Mouse (Mus musculus) heart, embryonic 12.5 days (tissue): ENCODE results near the gene Mast4. TPM values are rescaled to one million over a fixed set of nuclear protein-coding genes. Genes with fewer than 3 reads are reported as not detected.

Source experiments
- ATAC-seq: fragments of 200-750 bp; cut with Nextera tagmentation; 2 replicates; pipeline ENCODE4 v1.8.0; 2017; ENCODE audit warnings: moderate TSS enrichment, moderate library complexity; ENCODE audit not compliant: insufficient number of reproducible peaks, low FRiP score
- H3K27ac ChIP-seq: fragments of 300-500 bp; sonication (generic); 2 replicates; pipeline ENCODE4 v1.5.1; 2016; ENCODE audit warnings: mild to moderate bottlenecking, moderate library complexity; ENCODE audit not compliant: poor library complexity, severe bottlenecking
- H3K27me3 ChIP-seq: fragments of 300-500 bp; sonication (generic); replicated peaks from 2 replicates; pipeline ENCODE4 v1.6.1; 2016; ENCODE audit warnings: mild to moderate bottlenecking, moderate library complexity
- H3K36me3 ChIP-seq: fragments of 300-500 bp; sonication (generic); 2 replicates; pipeline ENCODE4 v1.6.1; 2016; ENCODE audit warnings: mild to moderate bottlenecking, moderate library complexity
- H3K4me1 ChIP-seq: fragments of 300-500 bp; sonication (generic); replicated peaks from 2 replicates; pipeline ENCODE4 v1.6.1; 2016; ENCODE audit warnings: mild to moderate bottlenecking
- H3K4me2 ChIP-seq: fragments of 300-500 bp; sonication (generic); 2 replicates; pipeline ENCODE4 v1.6.1; 2016; ENCODE audit warnings: mild to moderate bottlenecking, moderate library complexity
- H3K4me3 ChIP-seq: fragments of 300-500 bp; sonication (generic); 2 replicates; pipeline ENCODE4 v1.5.1; 2016; ENCODE audit warnings: mild to moderate bottlenecking
- H3K9ac ChIP-seq: fragments of 300-500 bp; sonication (generic); 2 replicates; pipeline ENCODE4 v1.6.1; 2016; ENCODE audit warnings: mild to moderate bottlenecking, moderate library complexity
- H3K9me3 ChIP-seq: fragments of 300-500 bp; sonication (generic); replicated peaks from 2 replicates; pipeline ENCODE4 v1.6.1; 2016; ENCODE audit warnings: mild to moderate bottlenecking, moderate library complexity
- WGBS: fragments of 180-500 bp; shearing (Covaris S2); methylation state at CpG from one replicate; pipeline ENCODE4 v1.1.7; 2016; 5-methylcytosine and 5-hydroxymethylcytosine counted together
- polyA plus RNA-seq: library from polyadenylated mRNA; unstranded; fragments of >200 nt; fragmentation: Nextera tagmentation; extraction: Ambion mirVana; gene quantifications from 2 replicates; pipeline ENCODE4 v1.2.1, GENCODE M21; 2016

The Mast4 gene
- polyA plus RNA-seq, 1 experiment from 2014 or later = 52.1 TPM

DNA sequence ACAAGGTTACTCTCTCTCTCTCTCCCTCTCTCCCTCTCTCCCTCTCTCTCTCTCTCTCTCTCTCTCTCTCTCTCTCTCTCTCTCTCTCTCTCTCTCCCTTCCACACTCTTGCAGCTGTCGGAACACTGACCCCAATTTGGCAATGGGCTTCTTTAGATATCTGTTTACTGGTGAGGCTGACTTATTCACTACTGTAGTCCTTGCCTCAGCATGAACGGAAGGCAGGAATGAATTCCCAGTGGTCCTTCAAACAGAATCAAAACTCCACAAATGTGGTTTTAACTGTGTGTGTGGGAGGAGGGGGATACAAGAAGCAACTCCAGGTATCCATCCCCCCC lies 434.2 kb downstream of the Mast4 start:
- Histone ChIP-seq H3K36me3 (no peaks in the 10 kb centered on the region), H3K9ac (no peak overlapping the region), H3K9me3 (no peaks in the 10 kb centered on the region), H3K4me3 (no peak overlapping the region), H3K27me3 (no peaks in the 10 kb centered on the region), H3K4me1 (peaks cover 68% of the 10 kb centered on the region), H3K4me2 (no peak overlapping the region), H3K27ac (no peak overlapping the region)
- ATAC-seq = no peak
- WGBS = 38% methylated on average over 2 of the region's 2 CpGs

DNA sequence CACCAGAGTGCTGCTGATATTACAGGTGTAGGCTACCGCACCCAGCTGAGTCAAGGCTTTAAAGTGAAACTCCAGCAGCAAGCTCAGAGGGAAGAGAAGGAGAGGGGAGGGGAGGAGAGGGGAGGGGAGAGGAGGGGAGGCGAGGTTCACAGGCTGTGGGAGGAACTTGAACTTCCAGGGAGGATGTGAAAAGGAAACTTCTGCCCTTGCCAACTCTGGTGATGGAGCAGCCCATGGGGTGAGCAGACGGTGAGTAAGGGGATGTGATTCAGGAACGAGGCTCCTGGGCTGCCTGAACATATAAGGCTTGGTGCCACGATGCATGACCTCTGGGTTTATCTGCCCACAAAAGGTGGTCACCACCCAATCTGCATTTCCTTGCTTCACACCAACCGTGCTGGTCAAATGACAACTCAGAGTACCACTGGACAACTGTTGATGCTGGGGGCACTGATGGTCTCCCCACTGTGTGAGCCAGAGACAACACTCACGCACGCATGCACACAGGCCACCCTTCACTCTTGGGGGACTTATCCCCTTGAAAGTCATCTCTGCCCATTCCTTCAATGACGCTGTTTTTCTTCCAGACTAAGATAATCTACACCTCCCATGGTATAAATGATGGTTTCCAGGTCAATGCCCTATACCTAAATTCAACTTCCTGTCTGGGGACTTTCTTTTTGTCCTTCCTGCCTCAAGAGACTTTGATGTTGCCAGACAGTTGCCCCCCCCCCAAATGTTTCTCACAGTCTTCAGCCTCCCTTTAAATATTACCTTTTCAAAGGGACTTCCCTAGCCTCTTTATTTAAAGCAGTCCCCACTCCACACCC lies 434.8 kb downstream of the Mast4 start:
- 0 out of 2 replicates have a peak, but pooled peaks have one; percentile 37 for ATAC-seq
- peak overlapping the region; percentile 8; the same call in 1 of the 2 replicates for H3K4me2 ChIP-seq
- no peak overlapping the region for H3K4me3 ChIP-seq
- H3K36me3 ChIP-seq = no peaks in the 10 kb centered on the region
- WGBS = 55% methylated on average over 9 of the region's 9 CpGs
- H3K27ac ChIP-seq = peak overlapping the region; percentile 75
- H3K27me3 ChIP-seq = no peaks in the 10 kb centered on the region
- H3K9me3 ChIP-seq = no peaks in the 10 kb centered on the region
- H3K4me1 ChIP-seq = peaks cover 73% of the 10 kb centered on the region
- no peak overlapping the region for H3K9ac ChIP-seq

DNA sequence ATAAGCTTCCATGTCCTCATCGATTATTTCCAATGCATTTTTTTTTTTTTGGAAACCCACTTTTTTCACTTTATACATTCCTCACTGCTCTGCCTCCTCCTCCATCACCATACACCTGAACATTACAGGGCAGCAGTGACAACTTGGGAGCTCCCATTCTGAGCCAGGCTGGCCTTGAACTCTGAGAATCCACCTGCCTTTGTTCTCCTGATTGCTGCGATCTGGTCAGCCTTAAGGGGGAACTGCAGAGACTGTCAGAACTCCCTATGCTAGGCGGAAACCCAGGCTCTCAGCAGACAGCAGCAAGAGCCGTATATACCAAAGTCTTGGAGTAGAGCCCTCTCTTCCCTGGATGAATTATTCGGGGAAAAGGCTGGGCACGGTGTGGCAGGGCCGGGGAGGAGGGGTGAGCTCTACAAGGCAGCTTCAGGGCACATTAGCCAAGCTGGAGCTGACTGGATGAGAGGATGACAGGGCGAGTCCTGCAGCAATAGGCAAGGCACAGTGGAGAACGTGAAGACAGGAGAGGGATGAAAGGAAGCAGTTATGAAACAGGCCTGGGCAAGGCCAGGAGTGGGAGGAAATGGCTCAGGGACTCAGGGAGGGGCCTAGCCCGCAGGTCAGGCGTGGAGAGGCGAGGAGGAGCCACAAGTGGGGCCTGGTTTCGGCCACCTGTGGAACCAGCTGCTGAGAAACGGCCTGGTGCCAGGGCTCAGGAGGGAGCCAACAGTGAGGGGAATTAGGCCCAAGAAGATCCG lies 435.7 kb downstream of the Mast4 start:
- no peaks in the 10 kb centered on the region for H3K27me3 ChIP-seq
- H3K27ac ChIP-seq = peak overlapping the region; percentile 75
- peak overlapping the region; percentile 25; the same call in 1 of the 2 replicates for H3K9ac ChIP-seq
- ATAC-seq = no peak
- H3K4me3 ChIP-seq = no peak overlapping the region
- 40% methylated on average over 15 of the region's 15 CpGs for WGBS
- H3K4me2 ChIP-seq = peak overlapping the region; percentile 8; the same call in 1 of the 2 replicates
- no peaks in the 10 kb centered on the region for H3K36me3 ChIP-seq
- H3K4me1 ChIP-seq = peaks cover 70% of the 10 kb centered on the region
- H3K9me3 ChIP-seq = no peaks in the 10 kb centered on the region

- H3K4me3 ChIP-seq = no peak overlapping the region
- no peaks in the 10 kb centered on the region for H3K36me3 ChIP-seq
- H3K4me2 ChIP-seq = no peak overlapping the region
- no peaks in the 10 kb centered on the region for H3K27me3 ChIP-seq
- ATAC-seq = no peak
- H3K27ac ChIP-seq = no peak overlapping the region
- no peaks in the 10 kb centered on the region for H3K9me3 ChIP-seq
- H3K9ac ChIP-seq = no peak overlapping the region
- peaks cover 68% of the 10 kb centered on the region for H3K4me1 ChIP-seq
These were observed 438.0 kb downstream of the Mast4 start for GRCm38 (mm10) chr13:102896322-102896721.

- H3K9ac ChIP-seq = no peak overlapping the region
- no peak for ATAC-seq
- peaks cover 64% of the 10 kb centered on the region for H3K4me1 ChIP-seq
- no peaks in the 10 kb centered on the region for H3K9me3 ChIP-seq
- no peak overlapping the region for H3K27ac ChIP-seq
- H3K27me3 ChIP-seq = no peaks in the 10 kb centered on the region
- no peak overlapping the region for H3K4me2 ChIP-seq
- H3K4me3 ChIP-seq = no peak overlapping the region
- 81% methylated on average over 6 of the region's 6 CpGs for WGBS
- H3K36me3 ChIP-seq = no peaks in the 10 kb centered on the region
These were observed 438.4 kb downstream of the Mast4 start for GRCm38 (mm10) chr13:102895894-102896293.

DNA sequence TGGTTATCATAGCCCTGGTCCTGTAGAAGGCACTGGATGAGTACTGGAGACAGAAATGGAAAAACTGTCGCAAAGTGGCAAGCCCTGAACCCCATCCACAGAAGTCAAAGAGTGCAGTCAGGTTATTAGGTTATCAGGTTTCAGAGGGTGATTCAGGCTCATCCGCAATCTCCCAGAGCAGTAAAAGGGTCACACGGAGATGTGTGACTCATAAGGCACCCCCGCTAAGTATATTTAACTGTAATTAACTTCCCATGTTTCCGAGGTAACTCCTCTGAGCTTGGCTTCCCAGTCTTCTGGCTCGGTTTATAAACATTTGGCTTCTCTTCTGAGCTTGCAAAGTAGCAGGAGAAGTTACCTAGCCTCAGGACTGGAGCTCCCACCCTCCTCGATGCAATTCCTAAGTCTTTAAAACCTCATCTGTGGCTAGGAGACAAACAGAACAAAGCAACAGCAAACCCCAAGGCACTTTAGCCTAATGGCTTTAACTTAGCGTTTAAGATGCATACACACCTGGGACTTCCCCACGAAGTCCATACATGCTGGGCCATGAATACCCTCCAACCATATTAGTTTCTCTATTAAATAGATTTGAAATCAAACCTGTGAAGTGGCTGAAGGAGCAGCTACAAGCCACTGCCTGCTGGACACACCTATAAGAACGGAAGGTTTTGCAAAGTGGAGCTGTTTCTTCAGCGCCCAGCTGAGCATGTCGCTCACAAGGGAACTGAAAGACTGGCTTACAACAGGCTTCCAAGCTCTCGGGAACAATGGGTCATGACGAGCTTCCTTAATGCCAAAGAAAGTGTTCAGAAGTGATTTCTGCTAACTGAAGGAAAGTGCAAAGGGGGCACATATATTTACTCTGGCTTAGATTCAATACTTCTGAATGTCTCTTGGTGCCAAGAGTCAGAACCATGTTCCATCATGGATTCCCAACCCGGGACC lies 439.7 kb downstream of the Mast4 start:
- no peak overlapping the region for H3K9ac ChIP-seq

DNA sequence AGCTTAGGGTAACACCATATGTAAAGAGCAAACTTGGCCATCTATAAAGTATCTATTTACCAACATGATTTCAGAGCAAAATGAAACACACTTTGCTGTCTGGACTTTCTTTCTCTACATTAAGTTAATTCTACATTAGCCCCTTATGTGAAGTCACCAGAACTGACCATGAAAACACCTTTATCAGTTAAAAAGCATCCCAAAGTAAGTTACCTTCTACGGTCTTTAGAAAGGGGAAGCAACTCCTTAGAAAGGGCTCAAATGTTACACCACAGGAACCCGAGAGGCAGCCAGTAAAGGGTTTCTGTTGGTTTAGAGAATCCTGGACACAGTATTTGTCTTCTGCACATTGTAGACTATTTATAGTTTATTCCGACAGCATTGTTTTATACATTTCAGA lies 441.5 kb downstream of the Mast4 start:
- no peak overlapping the region for H3K4me2 ChIP-seq
- no peaks in the 10 kb centered on the region for H3K27me3 ChIP-seq
- no peak overlapping the region for H3K9ac ChIP-seq
- H3K36me3 ChIP-seq = no peaks in the 10 kb centered on the region
- WGBS = 79% methylated on average over 3 of the region's 3 CpGs
- H3K4me3 ChIP-seq = no peak overlapping the region
- H3K9me3 ChIP-seq = no peaks in the 10 kb centered on the region
- peaks cover 37% of the 10 kb centered on the region for H3K4me1 ChIP-seq
- ATAC-seq = no peak
- H3K27ac ChIP-seq = no peak overlapping the region

More for the DNA sequence above, 439.7 kb downstream of the Mast4 start:
- peaks cover 54% of the 10 kb centered on the region for H3K4me1 ChIP-seq
- ATAC-seq = no peak
- H3K4me2 ChIP-seq = no peak overlapping the region
- H3K27me3 ChIP-seq = no peaks in the 10 kb centered on the region
- no peak overlapping the region for H3K27ac ChIP-seq
- no peak overlapping the region for H3K4me3 ChIP-seq
- H3K36me3 ChIP-seq = no peaks in the 10 kb centered on the region
- 50% methylated on average over 15 of the region's 15 CpGs for WGBS
- H3K9me3 ChIP-seq = no peaks in the 10 kb centered on the region

DNA sequence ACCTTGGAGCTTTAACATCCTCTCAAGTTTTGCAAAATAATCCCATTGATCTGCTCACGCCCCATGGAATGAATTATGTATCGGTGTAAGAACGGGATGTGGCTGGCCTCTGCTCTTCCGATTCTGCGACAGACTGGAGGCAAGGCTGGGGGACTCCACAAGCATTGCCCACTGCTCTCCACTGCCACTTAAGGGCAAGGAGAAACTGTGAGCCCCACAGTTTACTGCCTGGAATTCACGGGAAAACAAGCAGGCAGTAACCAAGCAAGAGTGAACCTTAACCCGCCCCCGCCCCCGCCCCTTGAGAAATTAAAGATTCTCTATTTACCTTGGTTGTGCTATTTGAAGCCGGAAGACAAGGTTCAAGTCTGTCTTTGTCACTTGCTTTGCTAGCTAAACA lies 444.3 kb downstream of the Mast4 start:
- no peak for ATAC-seq
- WGBS = 86% methylated on average over 10 of the region's 10 CpGs

DNA sequence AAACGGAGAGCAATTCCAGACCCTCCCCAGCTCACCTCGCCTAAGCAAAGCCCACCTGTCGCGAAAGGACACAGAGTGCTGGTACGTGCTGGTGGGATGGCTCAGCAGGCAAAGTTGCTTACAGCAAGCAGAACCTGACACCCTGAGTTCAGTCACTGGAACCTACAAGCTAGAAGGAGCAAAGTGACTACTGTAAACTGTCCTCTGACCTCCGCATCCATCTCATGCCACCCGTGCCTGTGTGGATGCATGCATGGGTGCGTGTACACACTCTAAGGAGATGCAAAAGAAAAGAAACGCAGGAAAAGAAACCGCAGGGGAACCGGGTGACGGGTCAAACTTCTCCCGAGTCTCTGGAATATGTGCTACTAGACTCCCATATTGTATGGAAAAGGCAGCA lies 444.8 kb downstream of the Mast4 start:
- no peaks in the 10 kb centered on the region for H3K36me3 ChIP-seq
- no peaks in the 10 kb centered on the region for H3K27me3 ChIP-seq
- ATAC-seq = no peak
- 87% methylated on average over 13 of the region's 13 CpGs for WGBS
- no peak overlapping the region for H3K4me2 ChIP-seq
- peaks cover 28% of the 10 kb centered on the region for H3K4me1 ChIP-seq
- H3K4me3 ChIP-seq = no peak overlapping the region
- no peaks in the 10 kb centered on the region for H3K9me3 ChIP-seq
- no peak overlapping the region for H3K9ac ChIP-seq
- H3K27ac ChIP-seq = no peak overlapping the region

More for the DNA sequence above, 444.3 kb downstream of the Mast4 start:
- no peaks in the 10 kb centered on the region for H3K27me3 ChIP-seq
- H3K4me3 ChIP-seq = no peak overlapping the region
- no peak overlapping the region for H3K27ac ChIP-seq
- H3K4me2 ChIP-seq = no peak overlapping the region
- peaks cover 33% of the 10 kb centered on the region for H3K4me1 ChIP-seq
- no peaks in the 10 kb centered on the region for H3K36me3 ChIP-seq
- H3K9ac ChIP-seq = no peak overlapping the region
- H3K9me3 ChIP-seq = no peaks in the 10 kb centered on the region

- Histone ChIP-seq H3K4me1 (peaks cover 23% of the 10 kb centered on the region), H3K4me2 (no peak overlapping the region), H3K4me3 (no peak overlapping the region), H3K27me3 (no peaks in the 10 kb centered on the region), H3K9ac (no peak overlapping the region), H3K36me3 (no peaks in the 10 kb centered on the region), H3K27ac (no peak overlapping the region; the same call in 1 of the 2 replicates), H3K9me3 (no peaks in the 10 kb centered on the region)
- WGBS = 77% methylated on average over 15 of the region's 15 CpGs
- no peak for ATAC-seq
These were observed 445.3 kb downstream of the Mast4 start for GRCm38 (mm10) chr13:102888895-102889490.
